Mouse (Mus musculus): ENCODE results near the gene Pilrb2.
"Not testable (repeated sequence)": the region's sequence is repeated elsewhere in the genome, so short reads cannot be mapped to it uniquely, and the experiment has no call there.

The Pilrb2 gene

DNA sequence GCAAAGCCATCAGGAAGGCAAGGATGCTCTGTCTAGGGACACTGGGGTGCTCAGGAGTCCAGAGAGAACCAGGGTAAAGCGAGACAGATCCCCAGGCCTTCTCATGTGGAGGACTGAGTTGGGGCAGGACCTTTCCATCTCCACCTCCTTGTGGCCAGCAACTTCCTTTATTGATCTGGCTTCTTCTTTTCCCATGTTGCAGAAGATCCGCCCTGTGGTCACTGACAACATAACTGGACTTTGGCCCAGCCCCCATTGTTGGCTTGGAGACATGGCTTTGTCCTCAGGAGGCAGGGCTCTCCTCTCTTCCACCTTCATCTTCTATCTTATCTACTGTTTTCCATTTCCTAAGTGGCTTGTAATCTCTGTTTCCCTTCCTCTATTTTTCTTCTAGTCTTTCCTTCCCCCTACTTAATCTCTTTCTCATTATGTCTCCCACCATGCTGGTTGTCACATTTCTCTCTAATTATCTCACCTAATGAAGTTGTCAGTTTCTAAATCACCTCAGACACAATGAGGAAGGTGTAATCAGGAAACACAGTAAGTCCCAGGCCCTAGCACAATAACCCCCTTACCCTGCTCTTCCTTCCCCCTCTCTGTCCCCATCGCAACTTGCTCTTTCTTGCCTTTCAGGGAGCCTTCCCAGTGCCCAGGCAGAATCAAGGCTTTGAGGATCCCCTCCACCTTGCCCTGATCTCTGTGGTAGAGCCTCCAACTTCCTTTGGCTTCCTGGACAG is at the start of gene Pilrb2:
Gene Pilrb2 (minus strand): TSS at position 172 of the 737 bp plus-strand sequence.
- DNase-seq (ENCODE audit: low spot score): not testable (repeated sequence)

DNA sequence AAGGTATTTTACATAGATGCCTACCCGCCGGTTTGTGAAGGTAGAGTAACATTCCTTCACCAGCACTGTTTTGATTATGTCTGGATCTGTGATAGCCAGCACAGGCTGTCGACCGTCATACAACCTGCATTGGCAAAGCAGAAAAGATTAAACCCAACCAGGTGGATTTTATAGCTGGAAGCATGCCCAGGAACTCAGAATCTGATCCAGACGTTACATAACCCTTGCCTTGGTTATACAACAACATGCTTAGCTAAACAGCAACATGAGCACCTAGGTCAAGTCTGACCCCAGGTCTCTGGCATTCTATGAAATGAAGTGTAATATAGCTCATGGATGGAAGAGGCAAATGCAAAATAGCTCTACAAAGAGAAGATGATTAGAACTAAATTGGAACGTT is 43.9 kb upstream of the Pilrb2 start:
- DNase-seq (ENCODE audit: low spot score): no peak

GRCm38 (mm10) chr5:137914508-137914907 is 42.9 kb upstream of the Pilrb2 start:
- no peak for DNase-seq (ENCODE audit: low spot score)

DNA sequence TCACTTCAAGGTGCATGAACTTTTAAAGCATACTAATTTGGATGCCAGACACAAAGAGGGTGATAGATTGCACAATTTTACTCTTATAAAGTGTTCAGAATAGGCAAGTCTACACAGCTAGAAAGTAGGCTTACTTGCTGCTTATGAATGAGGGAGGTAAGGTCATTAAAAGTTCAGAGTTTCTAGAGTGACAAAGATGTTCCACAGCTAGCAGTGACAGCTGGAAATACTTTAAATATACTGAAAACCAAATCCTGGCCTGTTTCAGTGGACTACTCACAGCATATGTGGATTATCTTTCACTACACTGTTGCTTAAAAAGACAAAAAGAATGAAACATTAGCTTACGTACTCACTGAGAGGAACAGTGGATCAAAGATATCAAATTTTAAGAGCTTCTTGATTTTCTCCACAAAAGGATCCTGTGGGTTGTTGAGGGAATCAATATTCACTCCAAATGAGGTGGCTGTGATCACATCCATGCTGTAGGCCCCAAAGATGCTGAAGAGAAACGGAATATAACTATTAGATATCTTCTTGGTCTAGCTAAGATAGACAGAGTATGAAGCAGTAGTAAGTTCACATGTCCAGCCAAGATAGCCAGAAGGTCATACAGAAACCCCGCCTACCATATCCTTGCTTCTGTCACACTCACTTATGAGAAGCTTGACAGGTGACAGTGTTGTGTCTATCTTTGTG is 38.1 kb upstream of the Pilrb2 start:
- no peak for DNase-seq (ENCODE audit: low spot score)

DNA sequence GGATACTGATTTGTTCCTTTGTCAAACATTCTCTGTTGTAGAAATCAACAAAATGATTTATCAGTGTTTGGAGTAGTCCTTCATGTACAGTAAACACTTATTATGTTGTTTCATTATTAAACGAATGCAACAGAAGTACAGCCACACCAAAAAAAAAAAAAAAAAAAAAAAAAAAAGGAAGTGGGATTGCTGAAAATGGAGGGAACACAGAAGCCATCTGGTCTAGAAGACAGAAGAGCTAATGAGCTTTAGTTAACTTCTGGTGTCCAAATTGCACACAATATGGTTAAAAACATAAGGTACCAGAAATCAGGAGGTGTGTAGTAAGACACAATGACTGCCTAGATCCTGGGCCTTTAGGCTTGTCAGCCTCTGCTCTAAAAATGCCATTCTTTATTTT is 26.2 kb upstream of the Pilrb2 start:
- DNase-seq (ENCODE audit: low spot score): no peak

DNA sequence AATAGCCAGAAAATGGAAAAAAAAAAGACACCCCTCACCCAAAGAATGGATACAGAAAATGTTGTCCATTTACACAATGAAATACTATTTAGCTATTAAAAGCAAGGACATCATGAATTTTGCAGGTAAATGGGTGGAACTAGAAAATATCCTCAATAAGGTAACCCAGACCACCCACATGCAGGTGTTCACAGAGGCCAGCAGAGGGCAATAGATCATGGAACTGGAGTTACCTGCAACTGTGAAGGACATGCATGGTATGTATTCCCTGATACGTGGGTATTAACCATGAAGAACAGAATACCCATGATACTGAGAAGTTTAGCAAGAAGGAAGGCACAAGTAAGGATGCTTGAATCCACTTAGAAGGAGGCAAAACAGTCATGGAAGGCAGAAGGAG is 21.3 kb upstream of the Pilrb2 start:
- DNase-seq (ENCODE audit: low spot score): peak; percentile 7

GRCm38 (mm10) chr5:137887666-137888065 is 16.1 kb upstream of the Pilrb2 start:
- no peak for DNase-seq (ENCODE audit: low spot score)

DNA sequence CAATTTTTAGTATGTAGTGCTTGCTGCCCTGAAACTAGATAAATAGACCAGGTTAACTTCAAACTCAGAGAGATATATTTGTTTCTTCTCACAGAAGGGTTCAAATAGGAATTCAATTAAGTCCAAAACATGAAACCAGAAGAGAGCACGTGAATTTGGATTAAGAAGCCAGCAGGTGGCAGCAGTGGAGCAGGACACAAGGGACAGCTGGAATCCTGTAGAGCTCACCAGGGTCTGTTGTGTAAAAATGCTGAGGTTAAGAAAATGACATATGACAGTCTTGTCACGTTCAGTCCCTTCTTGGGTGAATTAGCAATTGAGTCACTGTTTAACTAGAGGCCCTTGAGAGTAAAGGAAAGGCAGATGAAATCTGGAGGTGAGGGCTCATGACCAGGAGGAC is 14.3 kb upstream of the Pilrb2 start:
- DNase-seq (ENCODE audit: low spot score): peak; percentile 72

- DNase-seq (ENCODE audit: low spot score): no peak
Observed at GRCm38 (mm10) chr5:137883345-137883744, 11.7 kb upstream of the Pilrb2 start.

DNA sequence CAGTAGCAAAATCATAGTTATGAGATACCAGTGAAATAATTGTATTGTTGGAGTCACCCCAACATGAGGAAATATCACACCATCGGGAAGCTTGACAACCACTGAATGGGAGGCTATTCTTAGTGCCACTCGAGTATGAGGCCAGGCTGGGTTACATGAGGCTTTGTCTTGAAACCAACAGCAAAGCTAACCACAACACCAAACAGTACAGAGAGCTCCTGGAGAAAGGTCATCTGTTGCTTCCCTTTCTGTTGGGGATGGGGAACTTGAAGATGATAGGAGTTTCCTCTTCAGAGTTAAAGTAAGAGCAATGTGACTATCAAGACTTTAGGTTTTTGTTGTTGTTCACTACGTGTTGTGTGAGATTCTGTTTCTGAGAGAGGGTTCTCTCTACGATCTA is 11.3 kb upstream of the Pilrb2 start:
- no peak for DNase-seq (ENCODE audit: low spot score)

DNA sequence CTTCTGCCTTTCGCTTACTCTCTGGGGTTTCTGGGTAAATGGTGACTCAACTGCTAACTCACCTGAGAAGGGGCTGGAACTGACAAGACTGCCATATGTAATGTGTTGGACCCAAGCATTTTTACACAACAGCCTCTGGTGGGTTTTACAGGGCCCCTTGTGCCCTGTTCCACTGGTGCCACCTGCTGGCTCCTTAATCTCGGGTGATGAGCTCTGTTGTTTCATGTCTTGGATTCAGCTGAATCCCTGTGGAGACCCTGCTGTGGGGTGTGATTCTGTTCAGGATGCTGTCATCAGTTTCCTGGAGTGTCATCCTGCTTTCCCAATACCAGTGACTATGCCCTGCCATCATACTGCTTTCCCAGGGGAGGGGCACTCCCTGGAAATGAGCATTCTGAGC is 6.2 kb upstream of the Pilrb2 start:
- no peak for DNase-seq (ENCODE audit: low spot score)

- no peak for DNase-seq (ENCODE audit: low spot score)
Observed at GRCm38 (mm10) chr5:137875054-137875453, 3.4 kb upstream of the Pilrb2 start.

- not testable (repeated sequence) for DNase-seq (ENCODE audit: low spot score)
Observed at GRCm38 (mm10) chr5:137872381-137872702, 727 bp upstream of the Pilrb2 start.

DNA sequence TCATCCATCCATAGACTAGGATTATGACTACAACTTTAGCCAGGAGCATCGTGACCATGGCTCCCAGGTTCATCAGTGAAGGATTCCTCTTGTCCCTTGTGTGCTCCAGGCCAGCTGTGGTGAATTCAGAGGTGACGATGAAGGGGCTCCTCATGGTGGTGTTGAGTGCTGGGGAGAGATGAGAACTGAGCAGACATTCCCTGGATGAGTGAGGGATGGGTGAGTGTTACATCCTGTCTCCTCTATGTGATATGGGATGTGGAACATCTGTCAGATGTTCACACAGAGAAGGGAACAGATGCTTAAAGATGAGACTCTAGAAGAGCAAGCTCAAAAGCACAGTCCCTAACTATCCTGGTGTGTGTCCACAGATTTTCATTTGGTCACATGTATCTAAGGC is 3.0 kb downstream of the Pilrb2 start:
- DNase-seq (ENCODE audit: low spot score): not testable (repeated sequence)

- DNase-seq (ENCODE audit: low spot score): not testable (repeated sequence)
Observed at GRCm38 (mm10) chr5:137864008-137864407, 7.6 kb downstream of the Pilrb2 start.

- not testable (repeated sequence) for DNase-seq (ENCODE audit: low spot score)
Observed at GRCm38 (mm10) chr5:137857960-137858710, 13.5 kb downstream of the Pilrb2 start, which contains the start of gene Pilrb1. Pilrb1 (minus strand) TSS chr5:137858106.

DNA sequence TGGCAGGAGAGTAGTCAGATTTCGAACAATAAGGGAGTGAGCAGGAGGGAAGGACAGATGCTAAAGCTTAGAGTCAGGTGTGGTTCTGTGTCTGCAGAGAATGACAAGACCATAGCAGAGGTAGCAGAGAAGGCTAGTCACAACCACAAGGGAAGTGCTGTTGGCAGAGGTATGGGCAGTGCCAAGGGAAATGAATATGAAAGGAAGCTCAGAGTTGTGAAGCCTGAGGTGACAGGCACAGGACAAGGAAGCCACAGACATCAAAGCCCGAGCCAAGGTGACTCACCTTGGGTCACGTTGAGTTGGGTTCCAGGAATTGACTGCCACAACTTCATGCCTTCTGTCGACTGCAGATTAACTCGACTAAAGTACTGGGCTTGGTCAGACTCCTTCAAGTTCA is 14.7 kb downstream of the Pilrb2 start:
- DNase-seq (ENCODE audit: low spot score): not testable (repeated sequence)

DNA sequence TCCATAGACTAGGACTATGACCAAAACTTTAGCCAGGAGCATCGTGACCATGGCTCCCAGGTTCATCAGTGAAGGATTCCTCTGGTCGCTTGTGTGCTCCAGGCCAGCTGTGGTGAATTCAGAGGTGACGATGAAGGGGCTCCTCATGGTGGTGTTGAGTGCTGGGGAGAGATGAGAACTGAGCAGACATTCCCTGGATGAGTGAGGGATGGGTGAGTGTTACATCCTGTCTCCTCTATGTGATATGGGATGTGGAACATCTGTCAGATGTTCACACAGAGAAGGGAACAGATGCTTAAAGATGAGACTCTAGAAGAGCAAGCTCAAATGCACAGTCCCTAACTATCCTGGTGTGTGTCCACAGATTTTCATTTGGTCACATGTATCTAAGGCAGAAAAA is 16.7 kb downstream of the Pilrb2 start:
- DNase-seq (ENCODE audit: low spot score): not testable (repeated sequence)

GRCm38 (mm10) chr5:137850313-137850712 is 21.3 kb downstream of the Pilrb2 start:
- not testable (repeated sequence) for DNase-seq (ENCODE audit: low spot score)

DNA sequence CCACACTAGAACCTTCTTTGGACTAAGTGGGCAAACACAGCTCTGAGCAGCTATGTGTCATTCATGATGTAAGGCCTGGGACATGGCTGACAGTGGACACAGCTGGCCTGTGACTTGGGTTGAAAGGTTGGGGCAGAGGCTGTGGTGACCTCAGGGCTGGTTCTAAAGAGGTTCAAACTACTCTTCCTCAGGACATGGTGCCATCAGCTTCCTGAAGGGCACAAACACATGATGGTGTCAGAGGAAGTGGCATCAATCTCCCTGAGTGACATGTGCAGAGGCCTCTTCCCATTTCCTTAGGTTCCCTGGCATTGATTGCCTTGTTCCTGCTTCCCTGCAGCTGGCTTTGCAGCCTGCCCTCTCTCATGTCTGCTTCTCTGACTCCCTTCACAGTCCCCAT is 34.5 kb downstream of the Pilrb2 start:
- DNase-seq (ENCODE audit: low spot score): not testable (repeated sequence)

DNA sequence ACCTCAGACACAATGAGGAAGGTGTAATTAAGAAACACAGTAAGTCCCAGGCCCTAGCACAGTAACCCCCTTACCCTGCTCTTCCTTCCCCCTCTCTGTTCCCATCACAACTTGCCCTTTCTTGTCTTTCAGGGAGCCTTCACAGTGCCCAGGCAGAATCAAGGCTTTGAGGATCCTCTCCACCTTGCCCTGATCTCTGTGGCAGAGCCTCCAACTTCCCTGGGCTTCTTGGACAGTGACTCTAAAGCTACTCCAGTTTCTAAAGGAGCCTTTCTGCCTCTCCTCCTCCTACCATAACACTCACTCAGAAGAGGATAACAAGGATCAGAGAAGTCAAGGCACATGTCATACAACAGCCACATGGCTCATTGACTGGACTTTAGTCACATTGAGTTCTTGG is 35.0 kb downstream of the Pilrb2 start:
- no peak for DNase-seq (ENCODE audit: low spot score)

GRCm38 (mm10) chr5:137835966-137836520 is 35.6 kb downstream of the Pilrb2 start, which contains the start of gene Pilra:
Pilra (minus strand) TSS chr5:137836281.
- DNase-seq (ENCODE audit: low spot score): not testable (repeated sequence)
